Mouse (Mus musculus): ENCODE measurements around the gene Otop2.

- TF ChIP-seq CTCF (IDR thresholded peaks at IDR 0.05) (no peak), EP300 (IDR thresholded peaks at IDR 0.05) (no peak)
These were observed 38.6 kb downstream of the Otop2 start for GRCm38 (mm10) chr11:115345515-115345914.

Measured in lung, postnatal 0 days (tissue).